In the genomic region with DNA sequence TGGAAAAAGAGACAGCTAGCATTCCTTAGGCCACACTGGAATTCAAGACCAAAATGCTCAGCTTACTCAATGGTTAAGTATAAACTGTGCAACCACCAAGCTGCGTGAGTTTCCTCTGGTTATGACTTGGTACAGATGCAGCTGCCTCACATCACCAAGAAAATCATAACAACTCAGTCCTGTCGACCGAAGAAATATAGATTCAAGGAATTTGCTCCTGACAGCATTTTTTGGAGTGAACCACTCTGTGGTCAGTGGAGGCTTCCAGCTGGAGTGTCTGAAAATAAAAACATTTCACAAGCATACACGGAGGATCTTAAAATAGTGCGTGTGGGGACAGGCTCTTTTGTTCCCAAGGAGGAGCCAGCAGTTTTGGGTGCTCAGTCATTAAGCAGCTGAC, we compare ENCODE assay signal across 8 mouse cellular contexts.
DNase-seq lines count a peak whose midpoint lies in the region; ATAC-seq lines count a peak whose summit lies in the region.
"Had no signal": no experiment of that assay in that cellular context is flagged by ENCODE, and none has a peak within 500 bp of the region (broad histone marks: within the 10 kb centered on the region; RNA-seq: fewer than 3 reads in every experiment).

No protein-coding gene starts in this region.

- peak; percentile 69; the same call in 1 of the 2 replicates for ATAC-seq in embryonic facial prominence, embryonic 15.5 days (ENCODE audit: insufficient number of reproducible peaks, low FRiP score, low TSS enrichment, low read depth)
- ATAC-seq in kidney, embryonic 15.5 days (replicated peaks; ENCODE audit: low FRiP score) = peak; percentile 75; the same call in 1 of the 2 replicates
- peak; percentile 60 for ATAC-seq in stomach, embryonic 15.5 days (ENCODE audit: insufficient read depth, low FRiP score, low read depth)

- no peak overlapping the region for H3K9ac ChIP-seq in embryonic facial prominence, embryonic 15.5 days
- no peak overlapping the region for H3K9ac ChIP-seq in kidney, embryonic 15.5 days
- H3K9ac ChIP-seq in stomach, embryonic 15.5 days = no peak overlapping the region

- DNase-seq in left cerebral cortex, postnatal 36 days (ENCODE audit: low spot score in 2 of 2) = peak; percentile 10 to 14
- no peak for DNase-seq in left cerebral cortex, adult 8-10 months (ENCODE audit: low spot score in 2 of 2)
- no peak for DNase-seq in neural tube, embryonic 10.5 days (ENCODE audit: extremely low spot score, low spot score)
- no peak for DNase-seq in urinary bladder, adult 2 months (ENCODE audit: low spot score)
- DNase-seq: right cerebral cortex, postnatal 25 days had no signal

- H3K9me3 ChIP-seq in embryonic facial prominence, embryonic 15.5 days (replicated peaks) = no peaks in the 10 kb centered on the region
- H3K9me3 ChIP-seq in kidney, embryonic 15.5 days (replicated peaks) = no peaks in the 10 kb centered on the region
- no peaks in the 10 kb centered on the region for H3K9me3 ChIP-seq in stomach, embryonic 15.5 days

- no peak overlapping the region for H3K4me3 ChIP-seq in embryonic facial prominence, embryonic 15.5 days (replicated peaks)
- H3K4me3 ChIP-seq in kidney, embryonic 15.5 days (replicated peaks) = no peak overlapping the region
- no peak overlapping the region for H3K4me3 ChIP-seq in stomach, embryonic 15.5 days (replicated peaks)

- H3K27ac ChIP-seq in embryonic facial prominence, embryonic 15.5 days (replicated peaks) = 0 out of 2 replicates have a peak overlapping the region, but pooled peaks have one; percentile 17
- H3K27ac ChIP-seq in kidney, embryonic 15.5 days = peak overlapping the region; percentile 48; the same call in 1 of the 2 replicates
- peak overlapping the region; percentile 68 for H3K27ac ChIP-seq in stomach, embryonic 15.5 days

- no peak overlapping the region for H3K4me2 ChIP-seq in embryonic facial prominence, embryonic 15.5 days (replicated peaks)
- H3K4me2 ChIP-seq in kidney, embryonic 15.5 days = no peak overlapping the region
- no peak overlapping the region for H3K4me2 ChIP-seq in stomach, embryonic 15.5 days

- H3K27me3 ChIP-seq in embryonic facial prominence, embryonic 15.5 days = no peaks in the 10 kb centered on the region
- H3K27me3 ChIP-seq in kidney, embryonic 15.5 days = no peaks in the 10 kb centered on the region
- no peaks in the 10 kb centered on the region for H3K27me3 ChIP-seq in stomach, embryonic 15.5 days (replicated peaks)

- peaks cover 4% of the 10 kb centered on the region; the same call in 1 of the 2 replicates for H3K4me1 ChIP-seq in embryonic facial prominence, embryonic 15.5 days
- H3K4me1 ChIP-seq in kidney, embryonic 15.5 days = 0 out of 2 replicates have a peak, but pooled peaks cover under 1% of the 10 kb centered on the region
- H3K4me1 ChIP-seq in stomach, embryonic 15.5 days = no peaks in the 10 kb centered on the region

- intact Hi-C loops in left cerebral cortex, postnatal 36 days (cut with DNase I) = no loop called here

- 46% methylated on average over 5 of the region's 5 CpGs for WGBS in embryonic facial prominence, embryonic 15.5 days
- 61% methylated on average over 5 of the region's 5 CpGs for WGBS in kidney, embryonic 15.5 days
- whole genome bisulfite sequencing in stomach, embryonic 15.5 days = 31% methylated on average over 5 of the region's 5 CpGs

- H3K36me3 ChIP-seq in embryonic facial prominence, embryonic 15.5 days = no peaks in the 10 kb centered on the region
- H3K36me3 ChIP-seq in kidney, embryonic 15.5 days = no peaks in the 10 kb centered on the region
- H3K36me3 ChIP-seq in stomach, embryonic 15.5 days = no peaks in the 10 kb centered on the region

Comparison
In these comparisons a context has a peak if more than half of its experiments do, and no peak if none do; other contexts are left out.
1. DNase-seq: peak in left cerebral cortex, postnatal 36 days (2 of 2); none in left cerebral cortex, adult 8-10 months (0 of 2), neural tube, embryonic 10.5 days (single experiment) and urinary bladder, adult 2 months (single experiment).
2. H3K27ac ChIP-seq: peak in every context shown above with its lines; median percentile 68 in stomach, embryonic 15.5 days; 48 in kidney, embryonic 15.5 days; 17 in embryonic facial prominence, embryonic 15.5 days.
3. Peak in every context shown above with its lines, with median percentiles within 50 percentile points of each other: ATAC-seq.